In the genomic region with DNA sequence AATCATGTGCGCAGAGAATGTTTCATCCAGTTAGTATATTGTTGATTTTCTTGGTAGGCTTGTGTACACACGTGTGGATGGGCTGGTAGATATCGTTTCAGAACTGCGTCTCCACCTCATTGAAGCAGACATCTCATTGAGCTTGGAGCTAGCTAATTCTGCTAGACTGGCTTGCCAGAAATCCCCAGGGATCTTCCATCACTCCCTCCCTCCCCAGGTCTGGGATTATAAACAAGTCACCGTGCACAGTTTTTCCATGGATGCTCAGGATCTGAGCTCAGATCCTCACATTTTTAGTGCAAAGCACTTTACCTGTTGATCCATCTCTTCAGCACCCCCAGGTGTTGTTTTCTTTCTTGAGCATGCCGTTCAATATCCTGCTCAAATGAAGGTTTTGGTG, we compare ENCODE assay signal across 35 mouse cellular contexts. TPM values are rescaled to one million over a fixed set of nuclear protein-coding genes. Genes with fewer than 3 reads are reported as not detected.
"Had no signal": no experiment of that assay in that cellular context is flagged by ENCODE, and none has a peak within 500 bp of the region (broad histone marks: within the 10 kb centered on the region; RNA-seq: fewer than 3 reads in every experiment).

No protein-coding gene starts in this region.

- H3K4me1 ChIP-seq: limb, embryonic 10.5 days; limb, embryonic 12.5 days; limb, embryonic 13.5 days; limb, embryonic 15.5 days; liver, embryonic 12.5 days; liver, embryonic 13.5 days; liver, embryonic 15.5 days; lung, embryonic 15.5 days; megakaryocyte, embryonic 14.5 days; midbrain, embryonic 10.5 days; midbrain, embryonic 12.5 days; midbrain, embryonic 13.5 days; midbrain, embryonic 15.5 days; neural tube, embryonic 12.5 days had no signal

- DNase-seq: left cerebral cortex, postnatal 4 days; liver; liver, embryonic 13.5 days; liver, postnatal 0 days; lung, adult 18-20 months; lung, adult 2 months; lung, embryonic 14.5 days; lung, postnatal 10 days; lung, postnatal 14 days; lung, postnatal 36 days; lung, postnatal 4 days; midbrain, embryonic 14.5 days had no signal

- H3K4me3 ChIP-seq: limb, embryonic 10.5 days; limb, embryonic 12.5 days; limb, embryonic 13.5 days; limb, embryonic 15.5 days; liver, embryonic 12.5 days; liver, embryonic 13.5 days; liver, embryonic 15.5 days; lung, embryonic 15.5 days; megakaryocyte, embryonic 14.5 days; midbrain, embryonic 10.5 days; midbrain, embryonic 12.5 days; midbrain, embryonic 13.5 days; midbrain, embryonic 15.5 days; myocyte; neural tube, embryonic 12.5 days; neural tube, embryonic 13.5 days had no signal

- H3K27ac ChIP-seq: limb, embryonic 10.5 days; limb, embryonic 12.5 days; limb, embryonic 13.5 days; limb, embryonic 15.5 days; liver, embryonic 12.5 days; liver, embryonic 13.5 days; liver, embryonic 14.5 days; liver, embryonic 15.5 days; lung, embryonic 15.5 days; macrophage; midbrain, embryonic 10.5 days; midbrain, embryonic 12.5 days; midbrain, embryonic 13.5 days; midbrain, embryonic 15.5 days; neural tube, embryonic 12.5 days; neural tube, embryonic 13.5 days had no signal

- H3K27me3 ChIP-seq: limb, embryonic 12.5 days; limb, embryonic 13.5 days; limb, embryonic 15.5 days; liver, embryonic 12.5 days; liver, embryonic 13.5 days; liver, embryonic 15.5 days; lung, embryonic 15.5 days; megakaryocyte, embryonic 14.5 days; midbrain, embryonic 12.5 days; midbrain, embryonic 13.5 days; midbrain, embryonic 15.5 days; neural tube, embryonic 12.5 days; neural tube, embryonic 13.5 days had no signal

RNA-seq across cellular contexts. Expression of a gene that starts 22.2 kb away (rescaled TPM):
- total RNA-seq: liver, adult 2 months; megakaryocyte progenitor cell, adult 5-6 weeks; megakaryocyte, adult 5-6 weeks; megakaryocyte-erythroid progenitor cell, adult 5-6 weeks; monocyte, adult 5-6 weeks had no signal
- polyA plus RNA-seq: liver, adult 2 months; liver, embryonic 12.5 days; liver, embryonic 13.5 days; liver, embryonic 16.5 days; liver, postnatal 0 days; macrophage had no signal
